36 mouse cellular contexts compared by ENCODE assay signal in genomic region chr17:56062081-56062480, GRCm38 (mm10). TPM values are rescaled to one million over a fixed set of nuclear protein-coding genes. Genes with fewer than 3 reads are reported as not detected.
"Had no signal": no experiment of that assay in that cellular context is flagged by ENCODE, and none has a peak within 500 bp of the region (broad histone marks: within the 10 kb centered on the region; RNA-seq: fewer than 3 reads in every experiment).

No protein-coding gene starts in this region.

- ATAC-seq: liver, embryonic 12.5 days; liver, postnatal 0 days; lung, postnatal 0 days; midbrain, embryonic 13.5 days; midbrain, embryonic 15.5 days; midbrain, embryonic 16.5 days had no signal

- H3K4me2 ChIP-seq: limb, embryonic 12.5 days; limb, embryonic 13.5 days; limb, embryonic 15.5 days; liver, embryonic 11.5 days; liver, embryonic 12.5 days; liver, embryonic 13.5 days; liver, embryonic 15.5 days; lung, embryonic 14.5 days; lung, embryonic 15.5 days; midbrain, embryonic 11.5 days; midbrain, embryonic 12.5 days; midbrain, embryonic 13.5 days; midbrain, embryonic 15.5 days; neural tube, embryonic 12.5 days; neural tube, embryonic 13.5 days had no signal

- H3K9ac ChIP-seq: limb, embryonic 12.5 days; limb, embryonic 13.5 days; limb, embryonic 15.5 days; liver, embryonic 12.5 days; liver, embryonic 13.5 days; liver, embryonic 14.5 days; liver, embryonic 15.5 days; liver, postnatal 0 days; lung, embryonic 14.5 days; lung, embryonic 15.5 days; midbrain, embryonic 12.5 days; midbrain, embryonic 13.5 days; midbrain, embryonic 15.5 days; neural tube, embryonic 12.5 days; neural tube, embryonic 13.5 days had no signal

- H3K27me3 ChIP-seq: limb, embryonic 12.5 days; limb, embryonic 13.5 days; limb, embryonic 15.5 days; liver, embryonic 12.5 days; liver, embryonic 13.5 days; liver, embryonic 15.5 days; lung, embryonic 15.5 days; megakaryocyte, embryonic 14.5 days; midbrain, embryonic 12.5 days; midbrain, embryonic 13.5 days; midbrain, embryonic 15.5 days; neural tube, embryonic 12.5 days; neural tube, embryonic 13.5 days had no signal

- H3K27ac ChIP-seq: limb, embryonic 10.5 days; limb, embryonic 12.5 days; limb, embryonic 13.5 days; limb, embryonic 15.5 days; liver, embryonic 12.5 days; liver, embryonic 13.5 days; liver, embryonic 14.5 days; liver, embryonic 15.5 days; lung, embryonic 15.5 days; macrophage; midbrain, embryonic 10.5 days; midbrain, embryonic 12.5 days; midbrain, embryonic 13.5 days; midbrain, embryonic 15.5 days; neural tube, embryonic 12.5 days; neural tube, embryonic 13.5 days had no signal

- H3K4me1 ChIP-seq: limb, embryonic 10.5 days; limb, embryonic 12.5 days; limb, embryonic 13.5 days; limb, embryonic 15.5 days; lung, embryonic 15.5 days; midbrain, embryonic 10.5 days; midbrain, embryonic 12.5 days; midbrain, embryonic 13.5 days; midbrain, embryonic 15.5 days; neural tube, embryonic 12.5 days; neural tube, embryonic 13.5 days had no signal

- H3K9me3 ChIP-seq: limb, embryonic 10.5 days; limb, embryonic 12.5 days; limb, embryonic 13.5 days; limb, embryonic 15.5 days; liver, embryonic 12.5 days; liver, embryonic 13.5 days; liver, embryonic 15.5 days; lung, embryonic 15.5 days; midbrain, embryonic 10.5 days; midbrain, embryonic 12.5 days; midbrain, embryonic 13.5 days; midbrain, embryonic 15.5 days; neural tube, embryonic 12.5 days; neural tube, embryonic 13.5 days had no signal

- DNase-seq: left cerebral cortex, postnatal 4 days; liver; liver, embryonic 13.5 days; liver, postnatal 0 days; lung, adult 18-20 months; lung, adult 2 months; lung, embryonic 14.5 days; lung, postnatal 10 days; lung, postnatal 14 days; lung, postnatal 36 days; lung, postnatal 4 days; midbrain, embryonic 14.5 days had no signal

- H3K4me3 ChIP-seq: limb, embryonic 10.5 days; limb, embryonic 12.5 days; limb, embryonic 13.5 days; limb, embryonic 15.5 days; liver, embryonic 12.5 days; liver, embryonic 13.5 days; liver, embryonic 15.5 days; lung, embryonic 15.5 days; megakaryocyte, embryonic 14.5 days; midbrain, embryonic 10.5 days; midbrain, embryonic 12.5 days; midbrain, embryonic 13.5 days; midbrain, embryonic 15.5 days; myocyte; neural tube, embryonic 12.5 days; neural tube, embryonic 13.5 days had no signal

RNA-seq across cellular contexts. Expression of gene Plin4, which starts 47.5 kb away (rescaled TPM):
- total RNA-seq: megakaryocyte progenitor cell, adult 5-6 weeks; megakaryocyte-erythroid progenitor cell, adult 5-6 weeks; monocyte, adult 5-6 weeks had no signal
- polyA plus RNA-seq: liver, embryonic 13.5 days; macrophage had no signal
